Mouse (Mus musculus) c-Kit-positive CD71-positive TER-119-negative erythroid progenitor cells, embryonic 14.5 days (primary cell): Measurements from ENCODE around the gene E330021D16Rik.
"Not testable (repeated sequence)": the region's sequence is repeated elsewhere in the genome, so short reads cannot be mapped to it uniquely, and the experiment has no call there.

ENCODE experiments used
- DNase-seq: peaks from one replicate; pipeline ENCODE4 v3.0.0-alpha.2; 2013; ENCODE audit warnings: low read depth

Gene E330021D16Rik

DNA sequence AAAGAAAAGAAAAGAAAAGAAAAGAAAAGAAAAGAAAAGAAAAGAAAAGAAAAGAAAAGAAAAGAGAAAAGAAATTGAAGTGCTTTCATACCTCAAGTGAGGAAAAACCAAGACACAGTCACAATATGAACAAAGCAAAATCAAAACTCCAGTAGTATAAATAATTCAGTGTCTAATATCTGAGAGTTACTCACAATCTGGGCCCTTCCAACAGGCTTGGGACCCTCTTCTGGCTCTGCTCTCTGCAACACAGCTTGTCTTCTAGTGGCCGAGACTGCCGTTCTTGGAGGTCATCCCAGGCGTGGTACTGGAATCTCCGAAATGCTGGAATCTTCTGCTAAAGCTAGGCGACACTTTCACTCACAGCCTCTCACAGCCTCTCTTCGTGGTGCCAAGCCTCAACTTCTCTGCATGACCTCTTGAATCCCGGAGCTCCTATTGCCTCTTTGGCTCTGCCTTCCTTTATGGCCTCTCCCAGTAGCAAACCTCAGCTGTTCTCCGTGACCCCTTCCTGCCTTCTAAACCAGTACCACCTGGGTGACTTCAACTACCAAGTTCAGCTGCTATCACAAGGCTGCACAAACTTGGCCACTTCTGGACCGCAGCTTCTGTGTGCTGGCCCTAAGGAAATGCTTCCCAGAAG is at the start of gene E330021D16Rik:
Gene E330021D16Rik, minus strand, starts transcription at position 437 of the 643 bp plus-strand sequence.
- DNase-seq, result no peak

DNA sequence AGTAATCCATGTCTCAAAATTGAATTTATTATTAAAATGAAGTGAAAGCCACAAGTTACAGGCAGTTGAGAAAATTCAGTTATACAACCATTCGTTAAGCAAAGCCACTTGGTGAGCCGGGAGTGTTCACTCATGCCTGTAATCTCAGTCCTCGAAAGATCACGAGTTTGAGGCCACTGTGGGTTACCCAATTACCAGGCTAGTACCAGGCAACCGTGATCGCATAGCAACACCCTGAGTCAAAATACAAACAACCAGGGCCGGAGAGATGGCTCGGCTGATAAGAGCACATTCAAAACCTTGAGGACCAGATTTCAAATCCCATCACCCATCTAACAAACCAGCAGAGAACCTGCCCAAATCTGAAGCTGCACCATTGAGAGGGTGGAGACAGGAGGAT is 49.7 kb upstream of the E330021D16Rik start:
- DNase-seq, result no peak

DNA sequence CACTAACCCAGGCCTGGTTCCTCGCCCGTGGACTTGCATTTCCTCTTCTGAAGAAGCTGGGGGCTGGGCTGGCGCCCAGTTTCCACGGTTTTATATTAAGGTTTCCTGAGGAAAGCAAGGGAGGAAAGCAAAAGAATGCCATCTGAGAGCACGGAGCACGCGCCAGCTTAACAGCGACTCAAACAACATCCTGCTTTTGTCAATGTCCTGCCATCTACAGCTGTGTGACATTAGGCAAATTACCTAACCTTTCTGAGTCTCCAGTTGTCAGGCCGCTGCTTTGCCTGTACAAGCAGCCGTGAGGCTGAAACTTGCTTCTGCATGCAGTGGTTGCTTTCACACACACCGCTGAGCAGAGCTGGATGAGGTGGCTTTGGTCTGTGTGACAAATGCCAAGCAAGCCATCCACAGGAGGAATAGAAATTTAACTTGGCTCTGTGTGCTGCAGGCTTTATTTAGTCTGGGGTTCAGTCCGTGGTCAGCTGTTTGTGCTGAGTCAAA is 48.8 kb upstream of the E330021D16Rik start:
- no peak for DNase-seq

DNA sequence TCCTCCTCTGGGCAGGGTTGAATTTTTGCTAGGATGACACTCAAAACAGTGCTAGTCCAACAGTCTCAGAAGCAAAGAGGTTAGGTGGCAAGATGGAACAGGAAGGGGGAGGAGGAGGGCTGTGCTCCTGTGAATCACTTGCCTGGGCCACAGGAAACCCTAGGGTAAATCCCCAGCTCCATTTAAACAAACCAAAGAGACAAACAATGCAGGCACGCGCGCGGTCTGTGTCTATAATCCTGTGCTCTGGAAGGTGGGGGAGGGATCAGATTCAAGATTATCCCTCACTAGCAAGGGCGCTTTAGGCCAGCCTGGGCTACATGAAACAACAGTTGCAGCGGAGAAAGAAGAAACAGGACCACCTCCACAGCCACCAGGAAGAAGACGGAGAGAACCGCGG is 48.1 kb upstream of the E330021D16Rik start:
- no peak for DNase-seq

DNA sequence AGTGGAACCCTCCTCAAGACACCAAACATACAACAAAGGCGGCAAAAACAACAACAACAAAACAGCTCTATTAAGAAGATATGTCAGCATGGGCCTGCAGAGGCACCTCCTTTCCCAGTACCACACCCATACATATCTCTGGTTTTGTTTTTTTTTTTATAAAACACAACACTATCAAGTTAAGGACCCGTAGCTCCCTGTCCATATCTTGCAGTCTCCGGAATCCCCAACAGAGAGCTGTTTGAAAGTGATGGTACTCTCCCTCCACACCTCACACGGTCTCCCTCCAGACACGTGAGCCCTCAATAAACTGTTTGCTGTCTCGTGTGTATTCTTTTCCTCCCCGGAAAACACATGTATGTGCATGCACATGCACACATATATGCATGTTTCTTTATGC is 43.8 kb upstream of the E330021D16Rik start:
- DNase-seq, result no peak

DNA sequence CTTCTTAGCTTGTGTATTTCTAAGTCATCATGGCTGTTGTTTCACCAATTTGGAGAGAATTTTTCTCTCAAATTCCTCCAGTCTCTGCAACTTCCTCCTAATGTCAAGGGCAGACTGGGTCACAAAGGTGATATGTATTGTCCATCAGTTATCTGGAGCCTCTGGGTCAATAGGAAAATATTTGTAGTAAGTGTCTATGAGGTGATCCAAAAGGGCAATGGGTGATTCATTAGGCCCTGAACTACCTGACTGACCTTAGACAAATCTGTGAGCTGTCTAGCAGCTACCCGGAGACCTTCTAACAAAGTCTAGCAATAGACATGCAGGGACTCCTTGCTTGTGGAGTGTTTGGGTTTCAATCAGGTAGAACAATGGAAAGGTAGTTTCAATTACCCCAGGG is 40.9 kb upstream of the E330021D16Rik start:
- DNase-seq, result no peak

DNA sequence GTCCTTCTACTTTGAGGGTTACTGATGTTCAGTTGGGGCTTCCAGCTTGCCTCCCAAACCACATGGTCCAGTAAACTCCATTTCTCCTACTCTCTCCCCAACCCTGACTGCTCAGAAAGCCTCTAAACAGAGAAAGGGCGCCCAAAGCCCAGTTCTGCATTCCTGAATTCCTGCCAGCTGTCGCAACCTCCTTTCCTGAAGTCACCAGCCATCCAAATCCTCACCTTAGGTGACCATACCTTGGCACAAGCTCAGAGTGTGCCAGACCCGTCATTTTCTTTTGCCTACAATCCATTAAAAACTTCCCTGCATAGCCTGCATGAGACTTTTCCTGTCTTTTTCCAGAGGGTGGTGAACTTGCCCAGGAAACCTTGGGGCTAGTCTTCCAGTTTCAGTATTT is 40.3 kb upstream of the E330021D16Rik start:
- no peak for DNase-seq

DNA sequence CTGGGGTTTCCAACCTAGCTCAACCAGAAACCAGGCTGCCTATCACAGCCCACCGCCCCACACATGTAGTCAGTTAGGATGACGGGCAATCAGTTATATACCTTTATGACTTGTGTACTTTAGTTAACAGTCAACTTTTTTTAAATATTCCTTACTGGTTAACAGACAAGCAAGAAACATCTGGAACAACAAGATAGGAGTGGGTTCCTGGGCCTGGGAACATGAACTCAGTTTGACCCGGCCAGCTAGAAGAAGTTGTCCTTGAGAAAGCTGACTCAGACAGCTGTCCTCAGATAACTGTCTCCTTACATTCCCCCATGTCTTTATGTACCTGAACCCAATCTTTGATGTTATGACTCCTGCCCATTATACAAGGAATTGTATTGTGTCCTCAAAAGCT is 37.3 kb upstream of the E330021D16Rik start:
- DNase-seq, result no peak

DNA sequence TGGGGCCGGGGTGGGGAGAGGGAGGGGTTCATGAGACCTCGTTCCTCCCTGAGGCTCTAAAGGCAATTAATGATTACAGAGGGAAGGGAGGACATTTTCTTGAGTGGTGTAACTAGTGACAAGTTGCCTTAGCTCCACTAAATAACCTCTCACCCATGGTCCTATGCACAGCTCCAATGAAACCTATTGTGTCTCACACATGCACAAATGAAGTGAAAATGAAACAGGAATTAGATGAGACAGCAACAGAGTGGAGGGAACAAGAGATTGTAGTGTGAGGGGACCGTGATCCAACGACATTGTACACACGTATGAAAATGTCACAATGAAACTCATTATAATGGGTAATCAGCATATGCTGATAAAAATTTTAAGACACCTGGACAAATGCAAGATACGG is 35.5 kb upstream of the E330021D16Rik start:
- no peak for DNase-seq

DNA sequence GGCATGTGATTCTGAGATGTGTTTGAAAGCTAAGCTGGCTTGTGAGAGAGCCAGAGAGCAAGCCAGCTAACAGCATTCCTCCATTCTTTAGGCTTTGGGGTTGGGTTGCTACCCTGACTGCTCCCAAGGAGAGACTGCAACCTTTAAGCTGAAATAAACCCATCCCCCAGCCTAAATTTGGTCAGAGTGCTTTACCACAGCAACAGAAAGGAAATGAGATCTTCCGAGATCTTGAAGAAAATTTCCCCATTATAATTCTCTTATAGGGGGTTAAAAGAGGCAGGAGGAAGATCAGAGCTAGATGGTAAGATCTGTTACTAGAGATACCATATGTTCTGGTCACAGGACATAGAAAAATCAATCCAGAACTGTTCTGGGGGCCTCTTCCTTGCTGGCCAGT is 34.6 kb upstream of the E330021D16Rik start:
- DNase-seq, result no peak

DNA sequence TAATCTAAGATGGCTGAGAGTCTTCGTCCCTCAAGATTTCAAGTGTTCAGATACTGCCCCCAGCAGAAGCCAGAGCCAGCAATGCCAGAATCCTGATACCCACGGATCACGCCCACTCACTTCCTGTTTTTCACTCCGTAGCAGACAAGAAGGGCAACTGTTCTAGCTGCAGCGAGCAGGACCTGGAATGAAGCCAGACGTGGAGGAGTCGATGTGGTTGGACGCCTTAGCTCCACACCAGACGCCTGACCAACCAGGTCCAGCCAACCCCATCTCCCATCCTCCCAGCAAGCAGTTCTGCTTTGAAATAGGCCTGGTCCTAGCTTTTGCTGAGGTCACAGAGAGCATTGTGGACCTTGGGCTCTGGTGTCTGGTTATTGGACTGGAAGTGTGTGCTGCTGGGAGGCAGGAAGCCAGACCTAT is 33.9 kb upstream of the E330021D16Rik start:
- DNase-seq, result no peak

DNA sequence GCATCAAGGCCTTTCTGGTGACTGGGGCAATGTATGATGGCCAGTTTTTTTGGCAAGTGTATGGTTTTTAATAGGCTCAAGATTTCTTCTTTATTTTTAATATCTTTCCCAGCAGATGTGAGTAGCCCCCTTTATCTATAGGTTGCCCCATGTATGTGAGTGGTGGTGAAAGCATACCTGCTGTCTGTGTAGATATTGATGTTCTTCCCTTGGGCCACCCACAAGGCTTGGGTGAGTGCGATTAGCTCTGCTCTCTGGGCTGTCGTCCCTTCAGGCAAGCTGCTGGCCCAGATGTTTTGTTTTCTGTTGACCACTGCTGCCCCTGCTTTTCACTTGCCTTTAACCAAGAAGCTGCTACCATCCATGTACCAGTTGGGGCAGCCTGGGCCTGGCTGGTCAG is 23.8 kb upstream of the E330021D16Rik start:
- not testable (repeated sequence) for DNase-seq

DNA sequence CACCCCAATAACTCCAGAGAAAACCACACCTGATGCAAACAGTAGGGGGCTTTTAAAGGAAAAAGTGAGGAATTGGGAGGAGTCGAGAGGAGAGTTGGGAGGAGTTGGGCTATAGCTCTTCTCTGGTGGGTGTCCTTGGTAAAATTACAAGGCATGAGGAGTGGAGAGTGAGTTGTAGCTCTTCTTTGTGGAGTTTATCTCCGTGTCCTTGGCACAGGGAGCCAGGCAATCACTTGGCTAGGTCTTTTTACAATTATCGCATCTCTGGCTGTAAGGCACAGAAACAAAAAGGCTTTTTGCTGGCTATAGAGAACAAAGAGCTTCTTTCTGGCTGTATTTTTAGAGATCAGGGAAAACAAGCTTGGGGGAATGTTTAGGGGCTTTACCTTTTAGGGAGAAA is 20.8 kb upstream of the E330021D16Rik start:
- DNase-seq, result not testable (repeated sequence)

DNA sequence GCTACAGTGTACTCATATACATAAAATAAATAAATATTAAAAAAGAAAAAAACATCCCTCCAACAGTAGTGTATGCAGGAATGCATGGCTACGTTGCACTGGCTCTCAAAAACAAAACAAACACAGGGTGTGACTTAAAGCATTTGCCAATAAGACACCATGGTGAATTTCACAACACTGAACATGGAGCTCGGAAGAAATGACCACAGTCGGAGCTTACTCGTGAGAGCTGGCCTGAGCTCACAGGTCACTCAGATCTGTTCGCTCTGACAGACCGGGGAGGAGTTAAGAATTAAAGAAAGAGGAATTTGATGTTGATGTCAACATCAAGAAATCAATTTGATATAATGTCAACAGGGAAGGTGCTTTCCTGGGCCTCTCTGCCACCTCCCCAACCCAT is 18.2 kb upstream of the E330021D16Rik start:
- DNase-seq, result no peak

DNA sequence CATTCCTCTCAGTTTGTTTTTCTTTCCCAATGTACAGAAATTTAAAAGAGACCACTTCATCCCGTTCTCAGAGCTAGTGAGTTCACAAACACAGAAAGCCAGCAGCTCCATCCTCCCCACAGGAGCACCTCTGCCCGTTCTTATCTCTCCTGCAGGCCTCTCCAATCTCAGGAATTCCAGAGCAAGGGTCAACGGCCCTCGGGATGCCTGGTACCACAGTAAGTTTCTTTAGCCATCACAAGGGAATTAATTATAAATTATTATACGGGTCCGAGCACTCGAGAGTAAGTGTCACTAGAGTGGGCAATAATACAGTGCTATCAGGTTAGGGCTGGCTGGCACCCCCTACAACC is 16.5 kb upstream of the E330021D16Rik start:
- no peak for DNase-seq

DNA sequence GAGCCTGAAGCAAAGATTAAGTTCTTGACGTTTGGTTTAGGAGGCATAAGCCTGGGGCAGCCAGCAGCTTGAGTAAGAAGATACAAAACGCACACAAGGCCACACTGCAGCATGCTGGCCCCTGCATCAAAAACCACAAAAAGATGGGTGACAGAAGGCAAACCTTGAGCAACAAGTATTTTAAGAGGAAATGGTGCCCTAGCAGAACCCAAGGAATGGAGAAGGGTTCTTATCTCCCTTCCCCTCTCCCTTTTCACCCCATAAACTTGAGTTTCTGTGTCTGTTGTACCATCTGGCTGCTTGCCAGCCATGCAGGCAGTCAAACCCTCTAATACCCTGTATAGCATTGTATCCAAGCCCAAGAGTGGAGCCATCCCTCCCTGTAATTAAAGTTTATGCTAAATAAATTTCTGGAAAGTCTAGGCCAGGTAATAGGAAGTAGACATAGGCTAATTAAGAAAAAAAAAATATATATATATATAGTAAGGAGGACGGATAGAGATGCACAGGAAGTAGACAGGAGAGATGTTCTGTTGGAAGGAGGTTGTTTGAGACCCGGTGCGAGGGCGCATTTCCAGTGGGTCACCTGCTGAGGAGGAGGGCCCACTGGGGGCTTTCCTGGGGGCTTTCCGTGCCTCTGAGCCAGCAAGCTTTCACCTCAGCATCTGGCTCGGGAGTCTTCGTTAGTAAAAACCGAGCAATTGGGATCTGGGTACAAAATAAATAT is 16.0 kb upstream of the E330021D16Rik start:
- DNase-seq, result no peak

DNA sequence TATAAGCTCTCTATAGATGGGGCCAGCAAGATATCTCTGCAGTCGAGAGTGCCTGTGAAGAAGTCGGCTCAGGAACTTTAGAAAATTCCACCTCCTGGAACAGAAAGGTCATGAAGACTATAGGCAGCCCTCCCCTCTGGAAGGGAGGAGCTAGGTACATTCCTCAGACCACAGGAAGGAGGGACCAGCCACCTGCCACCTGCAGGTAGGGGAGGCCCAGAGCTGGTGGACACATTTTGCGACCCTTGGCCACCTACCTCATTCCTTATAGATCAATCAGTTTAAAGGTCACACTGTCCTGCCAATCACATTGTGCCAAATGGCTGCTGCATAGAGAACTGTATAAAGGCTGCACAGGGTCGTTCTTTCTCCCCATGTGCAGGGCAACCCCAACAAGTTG is 14.1 kb upstream of the E330021D16Rik start:
- no peak for DNase-seq

DNA sequence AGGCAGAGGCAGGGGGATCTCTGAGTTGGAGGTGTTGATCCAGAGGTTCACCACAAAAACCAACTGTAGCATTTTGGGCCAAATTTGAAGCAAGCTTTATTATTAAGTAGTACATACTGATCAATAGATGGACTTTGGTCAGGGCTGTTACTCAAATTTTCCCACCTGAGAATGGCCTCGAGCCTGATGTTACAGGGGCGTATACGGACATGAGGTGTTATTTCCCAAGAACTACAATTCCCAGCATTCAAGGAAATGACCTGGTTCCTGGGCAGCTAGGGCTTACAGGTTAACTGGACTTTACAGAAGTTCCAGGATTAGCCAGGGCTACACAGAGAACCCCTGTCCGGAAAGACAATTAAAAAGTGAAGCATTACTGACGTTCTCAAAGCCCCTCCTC is 13.0 kb upstream of the E330021D16Rik start:
- no peak for DNase-seq

DNA sequence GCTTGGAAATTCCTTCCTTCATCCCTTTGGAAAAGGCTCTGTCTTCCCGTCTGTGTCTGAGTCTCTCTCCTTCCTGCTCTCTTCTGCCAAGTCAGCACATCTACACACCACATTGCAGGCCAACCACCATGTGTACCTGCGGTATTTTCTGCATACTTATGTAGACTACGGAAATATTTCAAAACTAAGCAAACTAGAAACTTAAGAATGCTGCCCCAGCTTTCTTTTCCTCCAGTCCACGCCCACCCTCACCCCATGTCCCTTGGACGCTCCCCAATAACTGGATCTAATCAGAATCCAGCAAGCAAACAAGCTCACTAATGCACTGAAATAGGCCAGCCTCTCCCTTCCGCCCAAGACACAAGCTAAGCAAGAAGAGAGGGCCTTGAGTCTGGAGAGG is 11.9 kb upstream of the E330021D16Rik start:
- DNase-seq, result no peak

DNA sequence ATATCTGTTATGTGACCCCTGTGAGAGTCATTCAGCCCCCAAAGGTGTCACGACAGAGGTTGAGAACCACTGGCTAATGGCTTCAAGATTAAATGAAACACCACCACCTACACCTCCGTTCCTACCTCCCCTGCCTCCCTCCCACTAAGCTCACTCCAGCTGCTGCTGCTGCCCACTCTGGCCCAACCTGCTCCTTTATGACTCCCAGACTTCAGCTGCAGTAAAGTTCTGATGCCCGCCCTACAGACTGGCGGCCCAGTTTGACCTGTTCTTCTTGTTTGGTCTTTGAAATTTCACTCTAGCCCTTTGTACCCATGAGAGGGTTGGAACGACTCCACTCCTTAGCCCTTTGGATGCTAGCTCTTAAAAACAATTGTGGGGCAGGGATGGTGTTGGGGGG is 10.6 kb upstream of the E330021D16Rik start:
- no peak for DNase-seq

DNA sequence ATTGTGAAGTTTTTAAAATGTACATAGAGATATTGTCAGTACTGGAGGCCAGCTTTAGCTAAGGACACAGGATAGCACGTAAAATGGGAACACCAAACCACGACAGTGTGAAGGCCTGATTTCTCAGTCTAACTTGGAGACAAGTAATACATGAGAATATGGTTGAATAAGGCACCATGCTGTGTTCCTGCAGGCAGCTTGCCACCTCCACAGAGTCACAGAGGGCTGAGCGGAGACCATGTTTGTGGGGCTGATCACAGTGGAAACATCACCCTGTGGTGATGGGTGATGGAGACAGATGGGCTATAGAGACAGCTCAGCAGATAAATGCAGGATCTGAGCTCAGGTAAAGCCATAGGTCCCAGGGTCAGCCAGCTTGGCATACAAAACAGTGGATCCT is 8.8 kb upstream of the E330021D16Rik start:
- DNase-seq, result no peak

DNA sequence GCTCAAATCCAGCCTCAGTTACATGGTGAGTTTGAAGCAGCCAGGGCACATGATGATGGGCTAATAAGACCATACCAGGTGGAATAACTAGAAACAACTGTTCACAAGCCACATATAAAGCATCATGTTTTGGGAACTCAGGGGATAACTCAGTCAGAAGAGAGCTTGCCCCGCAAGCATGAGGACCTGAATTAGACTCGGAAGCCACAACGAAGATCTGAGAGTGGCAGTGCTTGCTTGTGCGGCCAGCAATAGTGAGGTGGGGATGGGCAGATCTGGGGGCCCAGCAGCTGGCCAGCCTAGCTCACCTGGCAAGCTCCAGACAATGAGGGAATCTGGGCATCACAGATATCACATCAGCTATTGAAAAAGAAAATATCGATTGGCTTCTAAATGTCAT is 7.8 kb upstream of the E330021D16Rik start:
- DNase-seq, result no peak

DNA sequence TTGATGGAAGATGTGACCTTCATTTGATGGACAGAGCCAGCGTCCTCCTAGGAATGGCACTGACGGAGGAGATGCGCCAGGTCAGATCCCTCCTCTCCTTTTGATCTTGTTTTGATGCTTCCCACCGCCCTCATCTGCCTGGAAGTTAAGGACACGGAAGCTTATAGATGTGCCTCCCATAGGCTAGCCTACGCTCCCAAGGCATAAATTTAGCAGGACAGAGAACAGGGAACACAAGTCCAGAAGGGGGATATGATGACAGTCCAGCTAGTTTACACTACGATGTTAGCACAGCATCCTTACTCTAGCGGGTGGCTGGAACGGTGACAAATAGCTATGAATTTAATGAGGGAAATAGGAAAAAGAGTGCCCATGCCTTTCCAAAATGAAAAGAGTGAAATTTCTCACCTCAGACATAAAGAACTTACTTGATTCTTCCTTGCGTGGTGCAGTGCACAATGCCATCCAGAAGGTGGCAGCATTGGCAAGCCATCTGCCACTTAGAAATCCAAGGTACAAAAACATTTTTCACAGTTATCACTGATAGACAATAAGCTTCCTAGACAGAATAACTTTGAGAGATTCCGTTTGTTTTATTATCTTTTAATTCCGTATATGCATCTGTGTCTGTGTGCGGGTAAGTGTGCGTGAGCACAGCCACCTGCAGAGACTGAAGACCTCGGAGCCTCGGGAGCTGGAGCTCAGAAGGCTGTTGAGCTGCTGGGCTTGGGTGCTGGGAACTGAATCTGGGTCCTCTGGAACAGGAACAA is 6.9 kb upstream of the E330021D16Rik start:
- DNase-seq, result peak; percentile 40
